Mouse (Mus musculus) lung, adult 2 months (tissue): ENCODE measurements at regions not wholly inside any gene's neighbourhood (a gene's known extent, or its start where the extent isn't known, plus 50 kb on each side); places are given as distances from the start of the nearest gene placed in this dataset.

ENCODE experiments used
- CTCF ChIP-seq: fragments of 200-500 bp; IDR thresholded peaks from 2 replicates; pipeline ENCODE4 v1.5.1; 2011; ENCODE audit warnings: mild to moderate bottlenecking, low read length, control low read depth; ENCODE audit not compliant: insufficient read depth
- POLR2A ChIP-seq: fragments of 200-500 bp; IDR thresholded peaks from 2 replicates; pipeline ENCODE4 v1.6.1; 2011; ENCODE audit warnings: low read depth, mild to moderate bottlenecking, control low read depth, low read length, borderline replicate concordance; ENCODE audit errors: extremely low read depth

DNA sequence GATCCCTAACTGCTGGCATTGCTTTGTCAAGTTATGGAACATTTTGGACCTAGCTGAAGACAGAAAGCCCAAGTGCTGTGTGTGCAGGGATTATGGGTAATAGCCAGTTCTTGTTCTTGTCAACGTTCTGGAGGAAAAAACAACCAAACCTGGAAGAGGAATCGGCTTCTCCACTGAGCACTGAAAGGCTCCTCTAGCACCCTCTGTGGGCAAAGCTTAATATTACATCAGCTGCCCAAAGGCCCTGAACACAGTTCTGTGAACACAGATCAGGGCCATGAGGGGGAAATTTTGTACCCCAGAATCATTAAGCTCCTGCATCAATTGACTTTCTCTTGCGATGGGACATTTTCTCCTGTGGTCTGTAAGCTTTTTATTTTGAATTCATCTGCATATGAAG, 112.9 kb upstream of the Map3k7 start:
- no peak for TF ChIP-seq POLR2A
- no peak for TF ChIP-seq CTCF
